Mouse (Mus musculus) T-helper 1 cell (primary cell): Measurements from ENCODE around the gene Dgke.

Experiments
- in situ Hi-C: fragments of 300-600 bp; cut with MboI, MseI; formaldehyde crosslinking; loops from one replicate; pipeline ENCODE4 v1.15.1; 2025; ENCODE audit warnings: high pct_unique_total_duplicates

Dgke gene

GRCm38 (mm10) chr11:89038496-89038895 is 28.2 kb downstream of the Dgke start:
- in situ Hi-C loops, result no loop called here

DNA sequence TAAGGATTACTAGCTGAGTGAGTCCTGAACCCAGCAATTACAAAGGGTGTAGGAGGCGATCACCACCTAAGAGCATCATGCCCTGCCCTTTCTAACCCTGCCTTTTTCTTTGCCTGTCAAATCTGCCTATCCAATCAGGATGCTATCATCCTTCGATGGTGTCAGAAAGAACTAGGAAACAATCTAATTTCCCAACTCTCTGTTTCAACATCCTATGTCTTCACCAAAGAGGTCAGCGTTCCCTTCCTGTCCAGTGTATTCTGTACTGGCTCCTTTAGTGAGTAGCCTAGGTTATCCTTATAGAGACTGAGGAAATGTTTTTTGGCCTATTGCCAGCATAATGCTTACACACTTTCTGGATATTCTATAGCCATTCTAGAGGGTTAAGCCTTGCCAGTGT is 31.1 kb downstream of the Dgke start:
- in situ Hi-C loops, result no loop called here

GRCm38 (mm10) chr11:89034592-89034991 is 32.1 kb downstream of the Dgke start:
- in situ Hi-C loops, result no loop called here

DNA sequence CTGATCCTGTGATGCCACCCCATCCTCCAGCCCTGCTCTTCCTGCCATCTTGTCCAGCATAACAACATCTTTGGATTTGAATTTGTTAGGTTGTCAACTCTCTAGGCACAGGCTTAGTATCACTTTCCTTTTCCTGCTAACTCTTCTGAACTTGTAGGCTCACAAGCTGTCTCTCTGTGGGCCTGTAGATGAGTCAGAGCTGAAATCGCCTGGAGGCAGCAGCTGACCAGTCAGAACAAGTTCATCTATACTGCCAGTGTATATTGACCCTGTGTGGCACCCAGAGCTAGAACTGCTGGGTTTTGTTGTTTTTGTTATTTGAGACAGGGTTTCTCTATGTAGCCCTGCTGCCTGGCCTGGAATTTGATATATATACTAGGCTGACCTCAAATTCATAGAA is 35.5 kb downstream of the Dgke start:
- in situ Hi-C loops, result no loop called here

GRCm38 (mm10) chr11:89030552-89030951 is 36.1 kb downstream of the Dgke start:
- in situ Hi-C loops, result no loop called here

DNA sequence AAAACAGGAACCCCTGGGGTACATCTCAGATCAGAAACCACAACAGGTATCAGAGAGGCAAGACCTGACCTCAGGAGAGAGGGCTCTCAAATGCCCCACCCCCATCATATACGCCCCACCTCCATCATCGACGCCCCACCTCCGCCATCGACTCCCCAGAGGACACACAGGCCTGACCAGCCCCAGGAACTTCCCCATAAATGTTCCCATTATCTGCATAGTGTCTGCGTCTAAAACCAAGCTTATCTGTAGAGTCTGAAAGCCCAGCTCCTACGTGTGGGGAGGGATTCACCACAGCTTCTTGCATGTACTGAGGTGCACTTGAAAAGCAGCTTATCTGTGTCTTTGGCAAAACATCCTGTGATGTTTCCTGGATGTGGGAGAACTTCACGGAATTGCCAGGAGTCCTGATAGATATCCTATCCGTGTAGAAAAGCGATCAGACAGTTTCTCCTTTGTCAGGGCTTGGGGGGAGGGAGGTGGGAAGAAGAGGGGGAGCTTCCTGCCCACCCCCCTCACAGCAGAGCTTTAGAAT is 37.7 kb downstream of the Dgke start:
- in situ Hi-C loops, result no loop called here

- in situ Hi-C loops, result no loop called here
These were observed 38.7 kb downstream of the Dgke start for GRCm38 (mm10) chr11:89027955-89028361.

DNA sequence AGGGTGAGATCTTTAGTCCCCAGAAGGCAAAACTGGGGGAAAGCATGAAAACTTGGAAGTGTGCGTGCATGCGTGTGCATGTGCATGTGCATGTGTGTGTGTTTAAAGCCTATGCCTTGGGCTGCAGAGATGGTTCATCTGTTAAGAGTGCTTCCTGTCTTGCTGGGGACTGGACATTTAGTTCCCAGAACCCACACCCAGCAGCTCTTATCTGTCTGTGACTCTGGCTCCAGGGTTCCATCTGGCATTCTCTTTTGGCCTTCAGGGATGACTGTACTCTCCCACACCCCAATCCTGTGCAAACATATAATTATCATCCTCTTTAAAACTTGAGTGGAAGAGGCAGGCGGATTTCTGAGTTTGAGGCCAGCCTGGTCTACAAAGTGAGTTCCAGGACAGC is 40.5 kb downstream of the Dgke start:
- in situ Hi-C loops, result no loop called here

DNA sequence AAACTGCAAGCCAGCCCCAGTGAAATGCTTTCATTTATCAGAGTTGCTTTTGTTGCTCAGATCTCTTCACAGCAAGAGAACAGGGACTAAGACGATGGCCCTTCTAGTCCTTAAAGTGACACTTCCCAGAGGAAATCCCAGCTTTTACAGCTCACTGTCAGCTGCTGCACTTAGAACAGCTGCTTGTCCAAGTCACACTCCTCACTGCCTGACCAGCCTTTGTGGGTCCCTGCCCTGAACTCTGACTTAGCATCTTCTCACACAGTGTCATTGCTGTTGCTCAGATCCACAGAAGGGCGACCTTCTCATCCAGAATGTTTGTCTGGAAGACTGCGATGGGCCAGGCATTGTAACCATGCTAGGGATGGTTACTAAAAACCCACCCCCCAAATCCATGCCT is 41.0 kb downstream of the Dgke start:
- in situ Hi-C loops, result no loop called here

- in situ Hi-C loops, result no loop called here
These were observed 42.3 kb downstream of the Dgke start for GRCm38 (mm10) chr11:89024181-89024881.

DNA sequence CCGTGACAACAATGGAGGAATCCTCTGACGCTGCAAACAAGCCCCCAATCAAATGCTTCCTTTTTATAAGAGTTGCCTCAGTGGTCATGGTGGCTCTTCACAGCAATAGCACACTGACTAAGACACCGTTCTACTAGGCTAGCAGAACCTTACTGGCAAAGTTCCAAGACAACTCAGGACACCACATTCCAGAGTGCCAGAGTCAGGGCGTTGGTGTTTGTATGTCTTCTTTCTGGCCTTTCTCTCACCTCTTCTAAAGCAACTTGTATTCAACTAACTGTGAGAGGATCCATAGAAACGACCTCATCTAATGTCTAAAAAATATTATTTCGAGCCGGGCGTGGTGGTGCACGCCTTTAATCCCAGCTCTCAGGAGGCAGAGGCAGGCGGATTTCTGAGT is 43.2 kb downstream of the Dgke start:
- in situ Hi-C loops, result no loop called here

- in situ Hi-C loops, result no loop called here
These were observed 44.4 kb downstream of the Dgke start for GRCm38 (mm10) chr11:89022120-89022731.

- in situ Hi-C loops, result no loop called here
These were observed 45.0 kb downstream of the Dgke start for GRCm38 (mm10) chr11:89021687-89022086.

DNA sequence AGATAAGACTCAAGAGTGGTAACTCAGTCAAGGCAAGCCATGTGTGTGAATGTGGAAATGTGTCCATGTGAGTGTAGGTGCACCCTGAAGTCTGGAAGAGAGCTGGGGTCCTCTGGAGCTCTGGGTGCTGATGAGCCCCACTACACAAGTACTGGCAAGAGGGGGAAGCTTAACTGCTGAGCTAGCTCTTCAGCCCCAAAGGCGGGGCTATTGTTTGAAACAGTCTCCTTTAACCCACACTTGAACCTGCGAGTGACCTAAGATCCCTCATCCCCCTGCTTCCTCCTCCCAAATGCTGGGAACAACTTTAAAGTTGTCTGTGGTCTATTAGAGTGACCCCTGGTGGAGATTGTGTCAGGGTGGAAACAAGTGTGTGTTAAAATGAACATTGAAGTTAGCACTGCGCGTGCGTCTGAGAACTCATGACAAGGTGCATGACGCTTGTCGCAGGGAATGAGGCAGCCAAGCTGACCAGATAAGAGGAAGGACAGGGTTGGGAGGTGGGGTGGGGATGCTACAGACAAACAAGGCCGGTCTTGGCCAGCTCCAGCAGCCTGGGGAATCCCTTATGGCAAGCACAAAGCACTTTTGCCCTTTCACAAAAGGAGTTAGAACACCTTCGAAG is 45.9 kb downstream of the Dgke start:
- in situ Hi-C loops, result no loop called here

- in situ Hi-C loops, result no loop called here
These were observed 49.0 kb downstream of the Dgke start for GRCm38 (mm10) chr11:89017514-89018182.

DNA sequence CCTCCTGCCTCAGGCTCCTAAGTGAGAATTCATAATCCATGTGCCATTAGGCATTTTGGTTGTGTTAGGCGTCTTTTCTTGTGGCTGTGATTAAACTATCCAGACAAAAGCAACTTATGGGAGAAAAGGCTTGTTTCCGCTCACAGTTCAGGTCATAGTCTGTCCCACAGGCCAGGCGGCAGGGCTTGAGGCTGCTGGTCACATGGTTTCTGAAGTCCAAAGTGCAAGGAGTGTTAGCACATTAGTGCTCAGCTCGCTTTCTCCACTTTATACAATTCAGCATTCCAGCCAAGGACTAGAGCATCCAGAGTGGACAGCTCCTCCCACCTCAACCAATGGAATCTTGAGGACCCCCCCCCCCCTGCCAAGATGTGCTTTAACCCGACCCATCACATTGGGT is 54.4 kb downstream of the Dgke start:
- in situ Hi-C loops, result no loop called here

- in situ Hi-C loops, result no loop called here
These were observed 57.2 kb downstream of the Dgke start for GRCm38 (mm10) chr11:89009496-89009895.

GRCm38 (mm10) chr11:89009066-89009465 is 57.6 kb downstream of the Dgke start:
- in situ Hi-C loops, result no loop called here

DNA sequence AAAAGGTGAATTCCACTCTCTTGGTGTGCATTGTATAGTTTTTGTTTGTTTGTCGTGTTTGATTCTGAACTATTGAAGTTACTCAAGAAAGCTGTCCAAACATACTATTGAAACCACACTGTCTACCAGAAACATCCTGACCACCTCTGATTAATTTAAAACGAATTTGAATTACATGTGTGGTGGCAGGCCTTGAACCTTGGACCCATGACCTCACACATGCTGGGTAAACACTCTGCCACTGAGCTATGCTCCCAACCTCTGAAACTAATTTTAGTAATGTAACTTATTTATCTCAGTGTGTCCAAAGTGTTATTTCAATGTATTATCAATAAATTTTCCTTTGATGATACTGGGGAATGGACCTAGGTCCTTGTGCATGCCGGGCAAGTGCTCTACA is 59.1 kb downstream of the Dgke start:
- in situ Hi-C loops, result no loop called here

- in situ Hi-C loops, result no loop called here
These were observed 60.2 kb downstream of the Dgke start for GRCm38 (mm10) chr11:89006404-89006803.

DNA sequence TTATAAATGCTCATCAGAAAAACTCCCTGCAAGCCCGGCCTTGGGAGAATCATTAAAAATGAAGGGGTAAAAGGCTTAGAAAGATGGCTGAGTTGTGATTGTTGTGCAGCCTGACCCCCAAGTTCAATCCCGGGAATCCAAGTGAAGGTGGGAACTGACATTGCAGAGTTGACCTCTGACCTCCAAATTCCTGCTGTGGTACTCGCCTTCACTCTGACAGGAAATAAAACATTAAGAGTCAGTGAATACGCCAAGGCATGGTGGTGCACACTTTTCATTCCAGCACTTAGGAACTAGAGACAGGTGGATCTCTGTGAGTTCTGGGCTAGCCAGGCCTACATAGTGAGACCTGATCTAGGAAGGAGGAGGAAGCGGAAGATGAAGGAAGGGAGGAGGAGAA is 61.2 kb downstream of the Dgke start:
- in situ Hi-C loops, result no loop called here

GRCm38 (mm10) chr11:89003726-89004125 is 62.9 kb downstream of the Dgke start:
- in situ Hi-C loops, result no loop called here
